Mouse (Mus musculus) adrenal gland, adult 8-10 months (tissue): Measurements from ENCODE around the gene 1700057G04Rik. TPM values are rescaled to one million over a fixed set of nuclear protein-coding genes. Genes with fewer than 3 reads are reported as not detected.
A peak's percentile ranks its signal among the peaks of the same experiment; 100 is the strongest.

Experiments used
- DNase-seq: peaks from one replicate; pipeline ENCODE4 v3.0.0; 2022
- total RNA-seq, 4 experiments: library from RNA; stranded (reverse); gene quantifications; 2 replicates each; pipeline ENCODE4 v1.2.4; 2022

The 1700057G04Rik gene
- total RNA-seq: not detected

DNA sequence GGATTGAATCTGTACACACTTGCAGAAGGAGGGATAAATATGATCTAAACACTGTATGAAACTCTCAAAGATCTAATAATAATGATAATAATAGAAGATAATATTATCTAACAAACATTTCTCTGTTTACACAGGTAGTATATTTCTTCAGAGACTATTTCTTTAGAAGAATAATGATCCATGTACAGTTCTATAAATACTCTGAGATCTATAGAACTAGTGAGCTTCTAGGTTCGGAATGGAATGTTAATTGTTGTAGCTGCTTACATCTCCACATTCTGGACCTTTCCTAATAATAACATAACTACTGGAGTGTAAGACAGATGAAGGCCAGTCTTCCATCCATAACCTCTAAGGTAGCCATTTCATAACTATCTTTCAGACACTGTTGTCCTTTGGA is at the start of gene 1700057G04Rik:
Gene 1700057G04Rik, plus strand, starts transcription at position 301 of the 400 bp plus-strand sequence.
- no peak for DNase-seq

DNA sequence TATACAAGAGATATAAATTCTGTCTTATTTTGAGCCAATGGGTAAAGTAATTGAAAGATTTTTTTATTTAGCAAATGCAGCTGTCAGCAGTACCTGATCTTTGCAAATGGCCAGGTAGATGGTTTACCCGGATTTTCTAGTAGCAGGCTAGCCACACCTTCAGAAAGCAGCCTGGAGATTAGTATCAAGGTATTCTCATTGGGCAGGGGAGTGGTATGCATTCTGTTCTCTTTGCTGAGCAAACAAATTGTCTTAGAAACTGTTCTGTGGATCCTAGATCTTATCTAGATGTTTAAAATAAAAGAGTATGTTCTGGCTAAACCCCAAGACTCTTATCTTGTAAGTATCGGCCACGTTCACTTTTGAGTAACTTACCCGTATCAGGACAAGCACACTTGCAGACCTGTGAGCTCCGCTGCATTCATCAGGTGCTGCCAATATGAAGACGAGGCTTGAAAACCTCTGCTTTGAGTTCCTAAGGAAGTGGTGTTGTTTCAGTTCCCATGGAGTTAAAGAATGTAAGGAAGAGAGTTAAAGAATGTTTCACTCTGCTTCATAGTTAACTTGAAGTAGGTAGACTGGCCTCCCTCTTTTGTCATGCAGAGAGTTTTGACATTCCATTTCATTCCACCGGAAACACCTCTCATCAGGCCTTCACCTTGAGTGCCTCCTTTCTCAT is 48.6 kb upstream of the 1700057G04Rik start:
- DNase-seq: no peak

GRCm38 (mm10) chr9:92265719-92266118 is 43.5 kb upstream of the 1700057G04Rik start:
- DNase-seq: no peak

DNA sequence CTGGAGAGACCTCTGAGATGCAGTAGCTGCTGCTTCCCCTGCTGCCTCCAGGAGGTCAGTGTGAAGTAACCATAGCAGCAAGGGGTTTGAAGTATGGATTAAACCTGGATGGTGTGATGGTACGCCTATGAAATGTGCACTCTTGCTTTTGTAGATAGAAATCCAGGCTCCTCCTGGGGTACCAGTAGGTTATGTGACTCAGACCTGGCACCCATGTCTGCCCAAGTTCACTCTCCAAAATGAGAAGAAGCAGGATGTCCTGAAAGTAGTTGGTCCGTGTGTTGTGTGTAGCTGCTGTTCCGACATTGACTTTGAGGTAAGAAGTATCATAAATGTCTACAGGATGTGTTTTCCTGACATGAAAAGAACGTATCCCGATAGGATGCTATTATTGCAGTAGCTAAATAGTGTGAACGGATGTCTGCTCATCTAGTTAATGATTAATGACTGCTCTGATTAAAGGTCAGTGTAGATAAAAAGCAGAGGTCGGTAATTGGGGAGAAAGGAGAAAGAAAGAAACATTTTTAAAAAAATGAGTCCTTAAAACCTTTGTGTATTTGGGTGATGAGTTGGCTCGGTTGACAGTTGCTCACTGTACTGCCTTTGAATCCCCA is 42.5 kb upstream of the 1700057G04Rik start:
- DNase-seq: no peak

- no peak for DNase-seq
Measured at GRCm38 (mm10) chr9:92267732-92268131, 41.4 kb upstream of the 1700057G04Rik start.

DNA sequence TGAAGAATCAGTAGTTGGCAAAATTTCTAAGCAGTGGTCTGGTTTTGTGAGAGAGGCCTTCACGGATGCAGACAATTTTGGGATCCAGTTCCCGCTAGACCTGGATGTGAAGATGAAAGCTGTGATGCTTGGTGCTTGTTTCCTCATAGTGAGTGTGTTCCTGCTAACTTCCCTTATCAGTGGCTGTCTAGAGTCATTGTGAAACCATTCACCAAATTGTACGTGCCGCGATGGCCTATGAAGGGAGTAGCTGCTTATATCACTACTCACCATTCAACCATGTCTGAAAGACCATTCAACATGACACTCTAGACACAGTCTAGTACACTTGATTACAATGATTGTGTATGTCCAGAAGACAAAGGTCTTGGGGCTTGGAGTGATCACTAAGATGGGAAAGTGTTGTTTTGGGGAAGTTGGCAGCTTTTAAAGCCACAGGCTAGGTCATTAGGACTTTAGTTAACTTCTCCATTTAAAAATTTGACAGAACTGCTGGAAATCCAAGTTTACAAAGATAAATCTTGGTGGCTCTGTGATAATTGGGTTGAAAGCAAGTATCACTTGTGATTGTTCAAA is 39.3 kb upstream of the 1700057G04Rik start:
- no peak for DNase-seq

- DNase-seq: peak; percentile 79
Measured at GRCm38 (mm10) chr9:92270927-92271326, 38.2 kb upstream of the 1700057G04Rik start.

DNA sequence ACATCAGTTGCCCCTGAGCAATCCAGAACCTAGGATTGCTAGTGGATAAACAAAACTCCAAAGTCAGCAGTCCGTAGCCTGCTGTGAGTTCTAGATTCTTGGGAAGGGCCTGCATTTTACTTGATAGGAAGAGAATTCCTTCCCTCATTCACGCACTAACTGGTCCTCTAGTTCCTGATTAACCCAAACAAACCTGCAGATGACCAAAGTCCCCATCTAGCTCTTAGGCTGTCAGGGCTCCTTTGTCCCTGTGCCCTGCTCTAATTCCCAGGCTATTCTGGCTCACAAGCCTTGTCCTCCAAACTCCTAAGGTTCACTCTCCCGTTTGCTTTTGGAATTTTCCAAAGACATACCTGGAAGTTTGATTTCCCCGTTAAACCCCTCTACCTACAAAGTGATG is 36.5 kb upstream of the 1700057G04Rik start:
- DNase-seq: no peak

- no peak for DNase-seq
Measured at GRCm38 (mm10) chr9:92273271-92273670, 35.9 kb upstream of the 1700057G04Rik start.

DNA sequence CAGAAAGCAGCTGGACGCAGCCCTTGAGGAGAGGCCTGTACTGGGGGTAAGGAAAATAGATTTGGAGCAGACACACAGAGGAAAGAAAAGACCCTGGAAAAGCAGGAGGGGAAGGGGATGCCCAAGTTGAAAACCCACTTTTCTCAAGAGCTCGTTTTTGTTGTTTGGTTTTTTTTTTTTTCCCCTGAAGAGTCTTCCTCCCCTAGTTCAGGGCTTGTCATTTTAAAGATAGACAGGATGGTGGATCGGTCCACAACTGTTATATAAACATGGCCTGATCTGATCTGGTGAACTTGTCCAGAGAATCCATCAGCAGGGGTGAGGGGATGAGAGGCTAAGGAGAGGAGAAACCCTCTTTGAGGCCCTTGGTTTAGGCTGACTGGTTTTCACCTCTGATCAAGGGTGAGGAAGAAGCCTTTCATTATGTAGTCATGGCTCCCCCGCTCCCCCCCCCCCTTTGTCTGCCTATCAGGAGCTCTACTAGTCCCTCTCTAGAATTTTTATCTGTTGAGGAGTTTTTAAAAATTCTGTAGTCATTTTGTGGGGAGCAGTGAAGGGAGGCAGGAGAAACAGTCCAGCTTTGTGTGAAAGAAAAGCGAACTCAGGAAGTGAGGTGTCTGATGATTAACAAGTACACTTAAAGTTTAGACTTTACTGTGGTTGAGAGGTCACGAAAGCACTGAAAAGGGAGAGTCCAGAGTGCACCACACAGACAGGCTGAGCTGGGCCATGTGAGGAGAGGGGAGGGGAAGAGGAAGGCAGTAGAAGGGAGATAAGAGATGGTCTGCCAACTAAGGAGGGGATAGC is 35.0 kb upstream of the 1700057G04Rik start:
- no peak for DNase-seq

DNA sequence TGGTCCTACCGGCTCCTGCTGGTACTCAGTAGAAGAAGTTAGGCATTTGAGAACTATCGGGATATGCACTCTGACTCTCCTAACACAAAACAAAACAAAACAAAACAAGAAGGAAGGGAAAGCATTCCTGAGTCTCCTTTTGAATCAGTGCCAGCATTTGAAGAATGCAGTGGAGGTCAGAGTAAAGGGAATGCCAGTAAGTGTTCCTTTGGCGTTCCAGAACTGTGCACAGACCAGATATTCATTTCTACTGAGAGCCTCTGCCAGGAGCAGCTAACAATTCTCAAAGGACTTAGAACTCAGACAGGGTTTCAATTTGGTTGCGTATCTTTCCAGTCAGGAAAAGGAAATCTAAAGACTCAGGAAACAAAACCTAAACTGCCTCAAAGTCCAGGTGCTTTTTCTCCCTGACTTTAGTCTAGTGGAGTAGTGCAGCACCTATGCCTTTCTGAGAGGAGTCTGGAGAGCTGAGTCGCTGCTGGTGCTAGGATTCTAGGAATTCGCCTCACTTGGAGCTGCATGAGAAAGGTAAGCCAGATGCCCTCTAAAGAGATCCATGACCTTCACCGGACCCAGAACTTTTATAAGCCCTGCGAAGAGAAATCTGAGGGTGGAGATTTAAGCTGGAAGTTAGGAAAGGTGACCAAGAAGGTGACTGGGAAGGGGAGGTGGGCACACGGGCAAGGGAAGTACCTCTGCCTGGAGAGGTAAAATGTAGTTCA is 33.5 kb upstream of the 1700057G04Rik start, which contains the start of gene Plscr2:
Gene Plscr2, plus strand, starts transcription at position 117 of the 722 bp plus-strand sequence.
- no peak for DNase-seq

GRCm38 (mm10) chr9:92276360-92276759 is 32.8 kb upstream of the 1700057G04Rik start:
- DNase-seq: no peak

GRCm38 (mm10) chr9:92280048-92280447 is 29.1 kb upstream of the 1700057G04Rik start:
- no peak for DNase-seq

- DNase-seq: no peak
Measured at GRCm38 (mm10) chr9:92282563-92283171, 26.5 kb upstream of the 1700057G04Rik start.

- no peak for DNase-seq
Measured at GRCm38 (mm10) chr9:92289675-92290074, 19.5 kb upstream of the 1700057G04Rik start.

DNA sequence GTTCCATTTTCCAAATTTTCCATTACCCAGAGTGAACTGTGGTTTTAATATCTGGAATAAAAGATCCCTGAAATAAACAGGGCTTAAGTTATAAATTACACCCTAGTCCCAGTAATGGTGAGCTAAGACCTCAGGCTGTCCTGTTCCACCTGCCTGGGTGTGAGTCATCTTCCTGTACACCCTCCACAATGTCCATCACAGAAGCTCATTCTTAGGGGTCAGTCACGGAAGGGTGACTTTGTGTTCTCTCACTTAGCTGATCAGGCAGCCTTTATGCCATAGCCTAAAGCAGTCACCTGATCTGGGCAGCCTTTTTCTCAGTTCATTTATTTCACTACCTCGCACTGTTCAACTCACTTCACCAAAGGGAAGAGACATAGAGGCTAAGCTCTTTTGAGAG is 17.0 kb upstream of the 1700057G04Rik start:
- DNase-seq: no peak

DNA sequence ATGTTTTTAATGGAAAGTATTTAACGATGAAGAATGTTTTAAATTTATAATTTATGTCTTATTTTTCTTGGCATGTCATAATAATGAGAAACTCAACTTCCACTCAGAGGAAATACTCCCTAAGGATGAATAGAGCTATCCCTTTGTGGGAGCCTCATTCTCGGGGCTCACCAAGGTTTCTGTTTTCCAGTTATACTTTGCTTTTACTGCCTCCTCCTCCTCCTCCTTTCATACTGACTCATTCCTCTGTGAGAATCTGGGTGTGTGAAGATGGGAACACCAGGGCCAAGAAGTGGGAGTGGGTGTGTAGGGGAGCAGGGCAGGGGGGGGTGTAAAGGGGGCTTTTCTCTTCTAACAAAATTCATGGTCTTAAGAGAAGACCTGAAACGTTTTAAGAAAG is 16.3 kb upstream of the 1700057G04Rik start:
- DNase-seq: no peak

DNA sequence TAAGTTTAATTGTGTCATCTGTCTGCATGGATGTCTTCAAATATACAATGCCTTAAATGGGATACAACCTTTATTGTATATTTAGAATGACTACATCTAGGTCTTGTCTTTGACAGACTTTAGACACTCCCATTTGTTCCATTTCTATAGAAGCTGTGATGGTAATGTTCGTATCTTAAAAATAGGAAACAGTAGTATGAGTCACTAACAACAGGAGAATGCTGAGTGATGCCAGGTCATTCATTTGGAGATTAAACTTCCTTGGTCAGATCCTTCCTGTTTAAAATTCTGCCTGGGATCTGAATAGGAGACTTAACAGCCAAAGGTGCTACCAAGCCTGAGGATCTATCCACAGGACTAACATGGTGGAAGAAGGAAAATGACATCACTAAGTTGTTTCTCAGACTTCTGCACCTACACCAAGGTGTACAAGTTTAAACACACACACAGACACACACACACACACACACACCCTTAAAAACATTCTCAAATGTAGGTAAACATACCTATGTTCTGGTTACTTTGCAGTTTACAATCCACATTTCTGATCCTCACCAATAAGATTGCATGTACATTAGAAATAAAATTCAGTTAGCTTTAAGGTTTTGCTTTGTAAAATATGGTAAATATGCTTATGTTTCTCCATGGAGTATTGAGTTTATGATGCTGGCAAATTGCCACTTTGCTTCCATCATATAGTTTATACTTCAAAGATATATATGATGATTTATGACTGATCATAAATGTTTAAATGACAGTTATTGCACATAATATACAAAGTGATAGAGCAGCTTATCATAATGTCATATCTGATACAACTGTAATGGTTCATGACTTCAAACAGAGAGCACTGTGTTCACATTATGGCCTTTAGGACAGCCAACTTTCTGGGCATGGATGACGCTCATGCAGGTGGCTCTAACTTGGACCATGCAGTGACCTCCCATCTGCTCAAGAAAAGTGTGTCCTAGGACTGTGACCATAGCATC is 15.3 kb upstream of the 1700057G04Rik start:
- no peak for DNase-seq

- DNase-seq: no peak
Measured at GRCm38 (mm10) chr9:92298288-92298687, 10.9 kb upstream of the 1700057G04Rik start.

DNA sequence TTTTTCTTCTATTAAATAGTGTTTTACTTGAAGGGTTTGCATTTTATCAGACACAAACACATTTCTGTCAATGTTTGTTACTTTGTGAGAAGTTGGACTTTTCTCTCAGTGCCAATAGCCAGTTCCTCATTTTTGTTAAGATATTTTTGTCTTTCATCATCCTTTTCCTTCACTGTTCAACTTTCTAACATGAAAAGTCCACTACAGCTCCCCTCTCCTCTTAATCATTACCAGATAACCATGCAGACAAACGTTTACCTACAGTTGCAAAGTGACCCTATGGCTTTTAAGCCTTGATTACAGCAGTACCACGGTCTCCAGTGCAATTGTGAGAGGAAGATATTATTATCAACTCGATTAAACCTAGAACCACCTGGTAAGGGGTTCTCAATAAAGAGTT is 8.0 kb upstream of the 1700057G04Rik start:
- no peak for DNase-seq

GRCm38 (mm10) chr9:92305075-92305474 is 4.1 kb upstream of the 1700057G04Rik start:
- no peak for DNase-seq
